Mouse (Mus musculus): ENCODE measurements around the gene Sgk1.
A peak's percentile ranks its signal among the peaks of the same experiment; 100 is the strongest.
"Not testable (repeated sequence)": the region's sequence is repeated elsewhere in the genome, so short reads cannot be mapped to it uniquely, and the experiment has no call there.

Sgk1 gene

DNA sequence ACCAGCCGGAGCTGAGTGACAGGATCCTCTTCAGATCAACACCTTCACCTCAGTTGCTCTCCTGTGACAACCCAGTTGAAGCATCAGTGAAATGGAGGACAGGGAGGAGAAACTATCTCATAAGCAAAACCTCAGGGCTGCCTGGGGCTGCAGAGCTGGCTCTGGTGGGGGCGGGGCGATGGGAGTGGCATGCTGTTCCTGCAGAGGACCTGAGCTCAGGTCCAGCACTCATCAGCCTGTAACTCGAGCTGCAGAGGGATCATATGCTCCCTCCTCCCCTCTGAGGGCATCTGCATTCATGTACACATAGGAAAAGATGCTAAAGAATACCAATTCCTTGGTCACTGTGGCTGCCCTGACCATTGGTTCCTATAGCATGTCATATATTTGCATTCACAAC lies 15.5 kb upstream of the Sgk1 start:
- no peak for DNase-seq (ENCODE audit: low spot score in 2 of 2)

DNA sequence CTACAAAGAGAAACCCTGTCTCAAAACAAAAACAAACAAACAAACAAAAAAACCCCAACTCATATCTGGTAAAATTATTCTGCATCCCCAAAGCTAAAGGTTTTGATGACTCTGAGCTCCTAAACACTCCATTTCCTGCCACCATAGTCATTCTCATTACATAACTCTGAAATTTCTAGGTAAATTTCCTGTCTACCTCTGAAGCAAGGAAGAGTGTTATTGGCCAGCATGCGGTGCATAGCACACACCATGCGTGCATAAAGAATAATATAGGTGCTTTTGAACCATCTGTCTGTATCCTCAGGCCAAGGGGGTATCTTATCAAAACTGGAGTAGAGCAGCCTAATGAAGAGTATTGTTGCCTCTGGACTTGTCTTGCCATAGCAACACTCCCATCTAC lies 13.8 kb upstream of the Sgk1 start:
- DNase-seq (ENCODE audit: low spot score in 2 of 2) = no peak

DNA sequence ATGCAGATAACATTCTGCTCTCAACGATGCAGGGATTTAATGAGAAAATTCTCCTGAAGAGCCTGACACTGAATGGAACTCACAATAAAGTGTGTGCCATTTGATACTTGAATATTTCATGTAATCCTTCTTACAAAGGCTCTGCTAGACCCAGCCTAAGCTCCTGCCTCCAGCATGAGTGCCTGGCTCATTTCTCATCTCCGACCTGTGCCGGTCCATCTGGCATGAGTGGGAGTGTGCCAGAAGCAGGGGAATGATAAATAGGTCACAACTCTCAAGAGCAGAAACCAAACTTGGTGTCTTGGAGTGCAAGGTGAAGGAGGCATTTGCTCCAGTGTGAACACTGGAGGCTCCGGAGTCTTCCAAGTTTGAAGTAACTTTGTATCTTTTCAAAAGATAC lies 13.4 kb upstream of the Sgk1 start:
- no peak for DNase-seq (ENCODE audit: low spot score in 2 of 2)

- no peak for DNase-seq (ENCODE audit: low spot score in 2 of 2)
Observed at GRCm38 (mm10) chr10:21881837-21882183, 174 bp upstream of the Sgk1 start.

- peak; percentile 40 to 42 for DNase-seq (ENCODE audit: low spot score in 2 of 2)
Observed at GRCm38 (mm10) chr10:21883587-21883986, 1.6 kb downstream of the Sgk1 start.

DNA sequence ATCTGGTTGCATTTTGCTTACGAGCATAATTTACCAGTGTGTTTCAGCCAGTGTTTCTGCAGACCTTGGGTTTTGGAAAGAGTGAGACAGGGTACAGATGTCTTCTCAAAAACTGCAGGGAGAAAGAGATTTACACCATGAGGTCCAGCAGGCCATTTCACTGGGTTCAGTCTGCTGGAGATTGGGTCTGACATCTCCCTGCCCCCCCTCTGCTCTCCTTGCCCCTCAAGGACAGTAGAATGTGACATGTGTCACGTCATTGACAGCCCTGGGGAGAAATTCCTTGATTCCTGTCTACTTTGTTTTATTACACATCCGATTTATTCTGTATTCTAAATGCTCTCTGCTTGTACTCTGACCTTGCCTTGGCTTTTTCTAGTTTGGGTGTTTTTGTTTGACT lies 2.5 kb downstream of the Sgk1 start:
- DNase-seq (ENCODE audit: low spot score in 2 of 2) = no peak

GRCm38 (mm10) chr10:21889141-21889765 lies 7.3 kb downstream of the Sgk1 start:
- DNase-seq (ENCODE audit: low spot score in 2 of 2) = no peak

- no peak for DNase-seq (ENCODE audit: low spot score in 2 of 2)
Observed at GRCm38 (mm10) chr10:21890293-21890692, 8.3 kb downstream of the Sgk1 start.

- no peak for DNase-seq (ENCODE audit: low spot score in 2 of 2)
Observed at GRCm38 (mm10) chr10:21891442-21891841, 9.5 kb downstream of the Sgk1 start.

- no peak for DNase-seq (ENCODE audit: low spot score in 2 of 2)
Observed at GRCm38 (mm10) chr10:21892104-21892503, 10.1 kb downstream of the Sgk1 start.

DNA sequence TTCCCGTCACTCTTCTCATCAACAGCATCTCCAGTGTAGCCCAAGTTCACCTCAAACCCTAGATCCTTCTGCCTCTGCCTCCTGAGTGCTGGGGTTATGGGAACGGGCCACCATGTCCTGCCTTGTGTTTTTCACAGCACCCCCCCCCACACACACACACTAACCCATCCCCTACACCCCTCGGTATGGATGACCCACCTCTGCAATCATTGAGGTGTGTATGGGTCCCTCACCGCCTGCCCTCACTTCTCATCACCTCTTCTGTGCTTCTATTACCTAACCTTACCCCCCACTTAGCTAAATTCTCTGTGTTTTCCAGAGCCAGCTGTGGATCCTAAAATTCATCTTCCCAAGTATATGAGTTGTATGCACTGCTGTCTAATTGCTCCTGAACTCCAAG lies 16.4 kb downstream of the Sgk1 start:
- DNase-seq (ENCODE audit: low spot score in 2 of 2) = no peak

GRCm38 (mm10) chr10:21898851-21899250 lies 16.9 kb downstream of the Sgk1 start:
- not testable (repeated sequence) for DNase-seq (ENCODE audit: low spot score in 2 of 2)

DNA sequence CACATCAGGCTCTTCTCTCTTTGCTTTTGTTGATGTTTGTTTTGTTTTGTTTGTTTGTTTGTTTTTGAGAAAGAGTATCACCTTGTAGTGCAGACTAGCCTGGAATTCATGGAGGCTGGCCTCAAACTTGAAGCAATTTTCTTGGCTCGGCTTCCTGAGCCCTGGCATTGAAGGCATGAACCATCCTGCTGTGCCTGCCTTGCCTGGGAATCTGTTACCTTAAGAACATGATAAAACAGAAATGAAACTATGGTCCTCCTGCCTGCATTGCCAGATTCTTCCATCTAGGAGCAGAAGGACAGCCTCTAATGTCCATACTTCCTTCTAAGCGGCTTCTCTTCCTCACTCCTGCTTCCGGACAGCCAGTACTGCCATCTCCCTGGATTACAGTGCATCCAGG lies 17.4 kb downstream of the Sgk1 start:
- DNase-seq (ENCODE audit: low spot score in 2 of 2) = no peak

GRCm38 (mm10) chr10:21902152-21903140 lies 20.5 kb downstream of the Sgk1 start:
- no peak for DNase-seq (ENCODE audit: low spot score in 2 of 2)

- DNase-seq (ENCODE audit: low spot score in 2 of 2) = no peak
Observed at GRCm38 (mm10) chr10:21904151-21904550, 22.2 kb downstream of the Sgk1 start.

GRCm38 (mm10) chr10:21905616-21906015 lies 23.6 kb downstream of the Sgk1 start:
- DNase-seq (ENCODE audit: low spot score in 2 of 2) = no peak

- no peak for DNase-seq (ENCODE audit: low spot score in 2 of 2)
Observed at GRCm38 (mm10) chr10:21906894-21907446, 25.0 kb downstream of the Sgk1 start.

DNA sequence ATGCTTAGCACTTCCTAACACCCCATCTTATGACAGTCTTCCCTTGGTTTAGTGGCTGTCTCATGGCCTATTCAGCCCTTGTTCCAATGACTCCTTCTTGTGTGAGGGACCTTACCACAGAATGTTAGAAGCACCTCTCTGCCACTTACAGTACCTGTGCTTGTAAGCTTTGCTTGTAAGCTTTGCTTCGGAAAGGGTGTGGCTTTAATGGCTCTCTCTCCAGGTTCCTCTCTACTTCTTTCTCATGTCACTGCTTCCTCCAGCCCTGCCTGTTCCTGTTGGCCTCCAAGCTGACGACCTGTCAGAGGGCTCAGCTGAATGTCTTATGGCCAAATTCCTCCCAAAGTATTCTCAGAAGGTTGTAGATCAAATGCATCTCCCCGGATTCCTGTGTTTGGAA lies 25.8 kb downstream of the Sgk1 start:
- no peak for DNase-seq (ENCODE audit: low spot score in 2 of 2)

GRCm38 (mm10) chr10:21908686-21909085 lies 26.7 kb downstream of the Sgk1 start:
- no peak for DNase-seq (ENCODE audit: low spot score in 2 of 2)

DNA sequence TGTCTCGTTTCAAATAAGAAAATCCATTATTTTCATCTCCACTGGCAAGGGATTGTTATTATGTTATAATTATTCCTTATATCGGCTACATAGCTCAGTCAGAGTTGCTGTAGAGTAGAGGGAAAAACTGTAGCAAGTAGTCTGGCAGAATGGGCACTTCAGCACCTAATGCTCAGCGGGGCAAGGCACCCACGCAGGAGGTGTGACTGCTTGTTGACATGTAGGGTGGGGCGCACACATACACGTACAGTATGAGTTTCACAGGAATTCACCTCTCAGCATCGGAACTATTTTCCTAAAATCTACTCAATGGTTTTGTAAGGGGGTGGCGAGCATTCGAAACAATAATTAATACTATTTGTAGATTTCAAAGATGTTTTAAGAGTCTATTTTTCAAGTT lies 28.4 kb downstream of the Sgk1 start:
- DNase-seq (ENCODE audit: low spot score in 2 of 2) = no peak

DNA sequence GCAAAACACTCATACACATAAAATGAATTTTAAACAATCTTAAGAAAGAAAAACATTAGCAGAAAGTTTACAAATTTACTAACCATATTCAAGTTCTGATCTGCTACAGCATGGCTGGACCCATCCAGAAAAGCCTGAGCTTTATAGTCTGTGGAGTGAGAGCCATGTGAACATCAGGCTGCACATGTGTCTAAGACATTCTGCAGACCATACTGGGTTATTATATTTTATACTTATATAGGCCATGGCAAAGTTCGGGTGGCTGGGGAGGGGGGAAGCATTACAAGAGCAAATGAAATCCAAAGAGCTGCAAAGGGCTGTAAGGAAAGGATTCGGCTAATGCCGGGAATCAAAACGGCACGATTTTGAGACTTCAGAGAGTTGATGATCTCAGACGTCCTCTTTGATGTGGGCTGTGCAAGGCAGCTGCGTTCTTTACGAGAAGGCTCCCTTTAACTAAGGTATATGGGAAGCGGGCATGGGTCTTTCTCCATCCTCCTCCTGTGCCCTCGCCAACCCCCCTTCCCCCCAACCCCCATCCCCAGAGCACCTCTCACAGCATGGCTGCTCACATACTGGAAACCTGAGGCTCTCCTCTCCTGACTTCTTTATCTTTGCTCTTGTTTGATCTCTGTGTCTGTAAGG lies 29.4 kb downstream of the Sgk1 start:
- no peak for DNase-seq (ENCODE audit: low spot score in 2 of 2)

DNA sequence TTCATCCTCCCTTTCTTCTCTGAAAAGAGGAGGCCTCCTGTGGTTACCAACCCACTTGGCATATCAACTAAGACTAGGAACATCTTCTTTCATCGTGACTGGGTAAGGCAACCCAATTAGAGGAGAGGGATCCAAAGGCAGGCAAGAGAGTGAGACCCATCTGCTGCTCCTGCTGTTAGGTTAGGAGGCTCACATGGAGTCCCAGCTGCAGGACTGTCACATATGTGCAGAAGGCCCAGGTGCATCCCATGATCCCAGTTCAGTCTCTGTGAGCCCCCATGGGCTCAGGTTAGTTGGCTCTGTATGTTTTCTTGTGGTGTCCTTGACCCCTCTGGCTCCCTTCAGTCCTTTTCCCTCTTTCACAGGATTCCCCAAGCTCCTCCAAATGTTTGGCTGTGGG lies 32.8 kb downstream of the Sgk1 start:
- DNase-seq (ENCODE audit: low spot score in 2 of 2) = no peak

Data from frontal cortex, postnatal 36 days (tissue).